Mouse (Mus musculus) MEL (cell line): ENCODE results near the gene Gm49366.
"Not testable (repeated sequence)": the region's sequence is repeated elsewhere in the genome, so short reads cannot be mapped to it uniquely, and the experiment has no call there.

Experiments
- CTCF ChIP-seq, 3 experiments: IDR thresholded peaks in 2 of 3; conservative IDR thresholded peaks in 1 of 3; 2 replicates each; pipeline ENCODE4 v1.5.1; 2011 to 2012; ENCODE audit warnings: low read length in 3 of 3, low read depth in 2 of 3, mild to moderate bottlenecking in 2 of 3, improper control_type of control experiment in 1 of 3, inconsistent platforms in 1 of 3, mixed read lengths in 1 of 3, moderate library complexity in 1 of 3; ENCODE audit not compliant: control insufficient read depth in 1 of 3, insufficient read depth in 1 of 3, poor library complexity in 1 of 3, severe bottlenecking in 1 of 3
- GATA1 ChIP-seq: IDR thresholded peaks from 2 replicates; pipeline ENCODE4 v1.6.1; 2011; ENCODE audit warnings: low read depth, low read length, improper control_type of control experiment
- HCFC1 ChIP-seq: IDR thresholded peaks from 2 replicates; pipeline ENCODE4 v1.6.1; 2012; ENCODE audit warnings: low read depth, mild to moderate bottlenecking, inconsistent platforms, low read length, improper control_type of control experiment, moderate library complexity
- MAFK ChIP-seq: IDR thresholded peaks from 2 replicates; pipeline ENCODE4 v1.6.1; 2011; ENCODE audit warnings: low read depth, mild to moderate bottlenecking, low read length, improper control_type of control experiment, borderline replicate concordance
- MXI1 ChIP-seq: IDR thresholded peaks from 2 replicates; pipeline ENCODE4 v1.6.1; 2011; ENCODE audit warnings: mild to moderate bottlenecking, low read depth, low read length, improper control_type of control experiment
- NELFE ChIP-seq: IDR thresholded peaks from 2 replicates; pipeline ENCODE4 v1.6.1; 2011; ENCODE audit warnings: low read depth, low read length, improper control_type of control experiment
- POLR2A ChIP-seq, 2 experiments: IDR thresholded peaks; 2 replicates each; pipeline ENCODE4 v1.6.1; 2011 to 2012; ENCODE audit warnings: low read length in 2 of 2, mild to moderate bottlenecking in 2 of 2, control low read depth in 1 of 2, improper control_type of control experiment in 1 of 2, low read depth in 1 of 2, moderate library complexity in 1 of 2; ENCODE audit not compliant: control insufficient read depth in 1 of 2, insufficient read depth in 1 of 2, poor library complexity in 1 of 2
- TAL1 ChIP-seq: IDR thresholded peaks from 2 replicates; pipeline ENCODE4 v1.6.1; 2012; ENCODE audit warnings: mild to moderate bottlenecking, inconsistent platforms, low read length, moderate library complexity, mixed read lengths
- USF1 ChIP-seq: IDR thresholded peaks from 2 replicates; pipeline ENCODE4 v1.6.1; 2014; ENCODE audit warnings: low read depth, mild to moderate bottlenecking, inconsistent platforms, low read length, improper control_type of control experiment, moderate library complexity
- USF2 ChIP-seq, 2 experiments: IDR thresholded peaks; 2 replicates each; pipeline ENCODE4 v1.6.1; 2011 to 2012; ENCODE audit warnings: improper control_type of control experiment in 2 of 2, low read length in 2 of 2, borderline replicate concordance in 1 of 2, inconsistent platforms in 1 of 2, low read depth in 1 of 2, mild to moderate bottlenecking in 1 of 2; ENCODE audit not compliant: insufficient read depth in 1 of 2
- ZKSCAN1 ChIP-seq: IDR thresholded peaks from 2 replicates; pipeline ENCODE4 v1.6.1; 2012; ENCODE audit warnings: low read depth, mild to moderate bottlenecking, inconsistent platforms, low read length, improper control_type of control experiment, moderate library complexity

DNA sequence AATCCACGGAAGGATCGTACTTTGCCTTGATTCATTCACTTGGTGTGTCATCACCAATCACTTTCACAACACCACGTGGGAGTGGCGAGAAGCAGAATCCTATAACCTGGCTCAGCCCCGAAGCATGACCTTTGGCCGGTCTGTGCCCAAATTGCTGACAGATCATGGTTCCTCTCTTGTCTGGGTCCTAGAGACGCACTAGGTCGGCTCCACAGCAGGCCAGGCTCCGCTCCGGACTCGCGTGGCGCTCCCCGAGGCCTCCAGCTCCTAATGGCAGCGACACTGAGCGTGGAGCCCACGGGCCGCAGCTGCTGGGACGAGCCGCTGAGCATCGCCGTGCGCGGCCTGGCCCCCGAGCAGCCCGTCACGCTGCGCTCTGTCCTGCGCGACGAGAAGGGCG, 494 bp upstream of the Gm49366 start, which contains the start of gene Acot4:
- not testable (repeated sequence) for TF ChIP-seq USF2 (IDR thresholded peaks at IDR 0.05; ENCODE audit: borderline replicate concordance in 1 of 2, insufficient read depth in 1 of 2, low read depth in 1 of 2, low read length in 2 of 2); HCFC1; CTCF (IDR thresholded peaks at IDR 0.05 in 2 of 3, conservative IDR thresholded peaks at IDR 0.05 in 1 of 3; ENCODE audit: control insufficient read depth in 1 of 3, insufficient read depth in 1 of 3, low read depth in 2 of 3, low read length in 3 of 3, poor library complexity in 1 of 3, severe bottlenecking in 1 of 3); GATA1; MAFK; ZKSCAN1; POLR2A (IDR thresholded peaks at IDR 0.05; ENCODE audit: control insufficient read depth in 1 of 2, insufficient read depth in 1 of 2, low read depth in 1 of 2, low read length in 2 of 2, poor library complexity in 1 of 2); MXI1; TAL1; USF1; NELFE
